Mouse (Mus musculus) neutrophil, adult 5-6 weeks (primary cell): ENCODE measurements around the gene Idh1. TPM values are rescaled to one million over a fixed set of nuclear protein-coding genes. Genes with fewer than 3 reads are reported as not detected.
"Not testable (repeated sequence)": the region's sequence is repeated elsewhere in the genome, so short reads cannot be mapped to it uniquely, and the experiment has no call there.

Experiments used
- ATAC-seq: fragments of 151-379, 151-347 bp; 2 replicates; pipeline ENCODE4 v1.8.0; 2017; ENCODE audit warnings: mild to moderate bottlenecking, moderate TSS enrichment; ENCODE audit not compliant: insufficient number of reproducible peaks, poor library complexity, low FRiP score, severe bottlenecking; ENCODE audit errors: extremely low read depth
- total RNA-seq: library from RNA; stranded (forward); fragments of 200-1000 nt; gene quantifications from 2 replicates; pipeline ENCODE4 v1.2.3, GENCODE M21; 2017

Idh1 gene
- 40.1 and 48.5 TPM in 2 replicates for total RNA-seq

GRCm38 (mm10) chr1:65186287-65187073, at the start of gene Idh1, which contains the start of gene Pikfyve:
Gene Idh1, minus strand, starts transcription at chr1:65186500.
Gene Pikfyve, plus strand, starts transcription at chr1:65186683.
- peak; percentile 99 for ATAC-seq

GRCm38 (mm10) chr1:65230566-65230965, 44.3 kb upstream of the Idh1 start:
- ATAC-seq, result no peak

GRCm38 (mm10) chr1:65229768-65230167, 43.5 kb upstream of the Idh1 start:
- not testable (repeated sequence) for ATAC-seq

GRCm38 (mm10) chr1:65227681-65228080, 41.4 kb upstream of the Idh1 start:
- ATAC-seq, result peak; percentile 86

- no peak for ATAC-seq
Observed at GRCm38 (mm10) chr1:65223654-65224053, 37.4 kb upstream of the Idh1 start.

GRCm38 (mm10) chr1:65217972-65218371, 31.7 kb upstream of the Idh1 start:
- ATAC-seq, result no peak

GRCm38 (mm10) chr1:65217567-65217966, 31.3 kb upstream of the Idh1 start:
- no peak for ATAC-seq

- ATAC-seq, result no peak
Observed at GRCm38 (mm10) chr1:65213214-65213613, 26.9 kb upstream of the Idh1 start.

- ATAC-seq, result no peak
Observed at GRCm38 (mm10) chr1:65204299-65204698, 18.0 kb upstream of the Idh1 start.

- ATAC-seq, result no peak
Observed at GRCm38 (mm10) chr1:65198861-65199260, 12.6 kb upstream of the Idh1 start.

- ATAC-seq, result no peak
Observed at GRCm38 (mm10) chr1:65198425-65198824, 12.1 kb upstream of the Idh1 start.

GRCm38 (mm10) chr1:65193226-65193625, 6.9 kb upstream of the Idh1 start:
- no peak for ATAC-seq

- ATAC-seq, result no peak
Observed at GRCm38 (mm10) chr1:65190172-65190571, 3.9 kb upstream of the Idh1 start.

GRCm38 (mm10) chr1:65187074-65187430, 752 bp upstream of the Idh1 start:
- ATAC-seq, result no peak

GRCm38 (mm10) chr1:65185524-65186205, 635 bp downstream of the Idh1 start:
- ATAC-seq, result no peak

- ATAC-seq, result no peak
Observed at GRCm38 (mm10) chr1:65185011-65185410, 1.3 kb downstream of the Idh1 start.

- ATAC-seq, result no peak
Observed at GRCm38 (mm10) chr1:65183994-65184393, 2.3 kb downstream of the Idh1 start.

GRCm38 (mm10) chr1:65181459-65181858, 4.8 kb downstream of the Idh1 start:
- ATAC-seq, result no peak

GRCm38 (mm10) chr1:65179634-65180249, 6.6 kb downstream of the Idh1 start:
- peak; percentile 50; the same call in 1 of the 2 replicates for ATAC-seq

- ATAC-seq, result peak; percentile 55
Observed at GRCm38 (mm10) chr1:65178902-65179432, 7.3 kb downstream of the Idh1 start.
